Mouse (Mus musculus): ENCODE data around the gene Cfap221. TPM values are rescaled to one million over a fixed set of nuclear protein-coding genes. Genes with fewer than 3 reads are reported as not detected.

Cfap221 gene
- total RNA-seq, 1 experiment from 2014 or later, result not detected

DNA sequence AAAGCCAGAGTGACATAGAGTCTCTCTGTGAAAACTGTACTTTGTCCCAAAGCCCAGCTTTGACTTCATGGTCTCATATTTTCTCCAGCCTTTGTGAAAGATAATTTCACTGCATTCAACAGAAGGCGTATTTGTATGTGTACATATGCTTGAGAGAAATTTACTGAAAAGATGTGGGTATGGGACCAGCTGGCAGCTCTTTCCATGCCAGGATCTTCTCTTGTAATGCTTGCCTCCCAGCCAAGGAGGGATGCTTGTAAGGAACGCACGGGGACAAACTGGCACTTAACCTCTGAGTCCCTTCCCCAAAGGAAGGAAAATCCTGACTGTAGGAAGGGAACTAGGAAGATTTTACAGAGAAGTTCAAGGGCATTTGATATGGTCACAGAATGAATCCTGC, 112.8 kb downstream of the Cfap221 start:
- no peak for ATAC-seq (replicated peaks in 1 of 2; ENCODE audit: insufficient read depth in 1 of 2, low FRiP score in 2 of 2, low TSS enrichment in 1 of 2, low read depth in 1 of 2, poor library complexity in 2 of 2, severe bottlenecking in 2 of 2)

DNA sequence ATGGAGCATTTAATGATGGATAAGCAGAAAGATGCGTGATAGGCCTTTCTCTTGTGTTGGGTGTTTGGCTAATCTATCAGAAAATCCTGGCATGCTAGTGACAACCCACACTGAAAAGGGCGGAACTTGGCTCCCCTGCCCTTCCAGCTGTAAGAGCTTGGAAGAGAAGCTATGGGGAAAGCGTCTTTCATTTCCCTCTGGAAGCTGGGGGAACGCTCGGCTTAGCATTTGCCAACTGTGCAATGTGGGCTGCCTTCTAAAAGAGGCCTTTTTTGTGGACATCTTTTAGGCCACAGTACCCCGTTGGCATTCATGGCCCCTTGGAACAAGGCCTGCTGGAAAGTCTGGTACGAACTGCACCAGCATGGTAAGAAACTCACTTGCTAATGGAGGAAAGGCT, 118.1 kb downstream of the Cfap221 start:
- no peak for ATAC-seq (replicated peaks in 1 of 2; ENCODE audit: insufficient read depth in 1 of 2, low FRiP score in 2 of 2, low TSS enrichment in 1 of 2, low read depth in 1 of 2, poor library complexity in 2 of 2, severe bottlenecking in 2 of 2)

DNA sequence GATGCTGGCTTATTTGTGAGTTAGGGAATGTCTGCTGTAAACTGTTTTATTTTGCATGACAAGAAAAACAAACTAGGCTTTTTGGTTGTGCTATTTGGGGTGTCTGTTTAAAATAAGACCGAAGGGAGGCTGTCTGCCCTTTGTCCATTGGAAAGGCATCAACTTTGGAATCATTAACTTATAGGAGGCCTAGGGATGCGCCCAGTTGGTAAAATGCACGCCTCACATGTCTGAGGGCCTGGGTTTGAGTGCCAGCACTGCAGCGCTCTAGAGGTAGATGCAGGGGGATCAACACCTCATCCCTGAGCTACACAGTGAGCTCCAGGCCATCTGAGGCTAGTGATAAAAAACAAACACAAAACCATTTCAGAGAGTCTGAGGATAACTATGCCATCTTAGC, 119.6 kb downstream of the Cfap221 start:
- ATAC-seq (replicated peaks in 1 of 2; ENCODE audit: insufficient read depth in 1 of 2, low FRiP score in 2 of 2, low TSS enrichment in 1 of 2, low read depth in 1 of 2, poor library complexity in 2 of 2, severe bottlenecking in 2 of 2), result no peak

Other genes with a start within 250 kb of the Cfap221 start
- gene Ptpn4, start 159.6 kb downstream of the Cfap221 start, total RNA-seq (2017), result 17.0 and 22.1 TPM in 2 replicates
- 5.2 and 6.1 TPM in 2 replicates for gene Tmem177, start 84.0 kb downstream of the Cfap221 start, total RNA-seq (2017)
- gene Sctr, start 9.7 kb upstream of the Cfap221 start, total RNA-seq (2017), result not detected in 2 replicates
- 0.25 and 2.6 TPM in 2 replicates for gene Tmem37, start 76.8 kb upstream of the Cfap221 start, total RNA-seq (2017)
- gene Dbi, start 123.8 kb upstream of the Cfap221 start, total RNA-seq (2017), result 156 and 161 TPM in 2 replicates
- 11.3 and 11.5 TPM in 2 replicates for gene 3110009E18Rik, start 124.0 kb upstream of the Cfap221 start, total RNA-seq (2017)